Mouse (Mus musculus) CH12F3 (cell line): ENCODE results near the gene Msi2.

Experiments used
- in situ Hi-C: fragments of 300-500 bp; cut with MboI; formaldehyde crosslinking; loops from 2 replicates; pipeline ENCODE4 v1.14.3; 2020; ENCODE audit warnings: low sequenced_read_pairs

Msi2 gene

GRCm38 (mm10) chr11:88551034-88551433, 167.3 kb downstream of the Msi2 start:
- in situ Hi-C loops: no loop called here

DNA sequence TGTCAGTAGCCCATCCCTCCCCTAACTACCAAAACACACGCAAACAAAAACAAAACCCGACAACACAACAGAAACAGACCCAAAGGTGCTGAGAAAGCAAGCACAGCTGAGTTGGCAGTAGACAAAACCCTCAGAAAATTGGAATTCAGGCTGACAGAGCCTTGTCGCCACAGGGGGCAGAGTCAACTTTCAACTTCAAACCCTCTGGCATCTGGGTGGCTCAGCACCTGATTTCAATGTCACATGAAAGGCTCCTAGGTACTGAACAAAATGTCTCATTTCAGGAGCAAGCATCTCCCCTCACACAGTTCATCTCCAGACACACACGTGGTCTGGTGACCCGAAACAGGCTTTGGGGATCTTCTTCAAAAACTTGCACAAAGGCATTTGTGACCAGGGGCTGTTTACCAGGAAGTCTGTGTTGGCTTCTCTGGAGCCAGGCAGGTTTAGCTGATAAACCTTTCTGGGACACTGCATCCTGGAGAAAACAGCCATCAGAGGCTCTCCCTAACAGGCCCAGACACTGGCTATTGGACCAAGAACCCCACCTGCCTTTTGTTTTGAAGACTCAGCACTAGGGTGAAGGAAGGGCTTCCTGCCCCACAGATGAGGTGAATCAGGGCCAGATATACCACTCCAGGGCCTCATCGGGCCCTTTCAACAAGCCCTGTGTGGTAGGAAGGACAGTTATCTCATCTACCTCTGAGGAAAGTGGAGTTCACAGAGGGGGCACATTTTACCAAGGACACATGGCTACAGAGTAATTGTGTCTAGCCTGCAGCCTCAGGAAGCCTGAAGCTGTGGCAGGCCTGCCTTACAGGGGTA, 168.0 kb downstream of the Msi2 start:
- in situ Hi-C loops: no loop called here

DNA sequence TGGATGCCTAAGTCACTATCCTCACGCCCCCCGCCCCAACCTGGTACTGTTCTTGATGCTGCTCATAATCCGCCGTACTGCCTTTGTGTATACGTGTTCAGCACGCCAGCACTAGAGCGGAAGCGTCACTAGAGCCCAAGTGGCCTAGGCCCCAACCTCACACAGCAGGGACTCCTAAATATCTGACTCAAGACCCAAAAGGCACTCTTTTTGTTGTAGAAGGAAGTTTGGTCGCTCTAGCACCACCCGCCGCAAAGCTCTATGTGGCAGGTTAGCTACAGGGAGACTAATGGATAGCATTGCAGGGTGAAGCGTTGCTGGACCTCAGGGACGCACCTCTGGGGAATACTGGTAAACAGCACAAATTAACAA, 168.8 kb downstream of the Msi2 start:
- in situ Hi-C loops: no loop called here

DNA sequence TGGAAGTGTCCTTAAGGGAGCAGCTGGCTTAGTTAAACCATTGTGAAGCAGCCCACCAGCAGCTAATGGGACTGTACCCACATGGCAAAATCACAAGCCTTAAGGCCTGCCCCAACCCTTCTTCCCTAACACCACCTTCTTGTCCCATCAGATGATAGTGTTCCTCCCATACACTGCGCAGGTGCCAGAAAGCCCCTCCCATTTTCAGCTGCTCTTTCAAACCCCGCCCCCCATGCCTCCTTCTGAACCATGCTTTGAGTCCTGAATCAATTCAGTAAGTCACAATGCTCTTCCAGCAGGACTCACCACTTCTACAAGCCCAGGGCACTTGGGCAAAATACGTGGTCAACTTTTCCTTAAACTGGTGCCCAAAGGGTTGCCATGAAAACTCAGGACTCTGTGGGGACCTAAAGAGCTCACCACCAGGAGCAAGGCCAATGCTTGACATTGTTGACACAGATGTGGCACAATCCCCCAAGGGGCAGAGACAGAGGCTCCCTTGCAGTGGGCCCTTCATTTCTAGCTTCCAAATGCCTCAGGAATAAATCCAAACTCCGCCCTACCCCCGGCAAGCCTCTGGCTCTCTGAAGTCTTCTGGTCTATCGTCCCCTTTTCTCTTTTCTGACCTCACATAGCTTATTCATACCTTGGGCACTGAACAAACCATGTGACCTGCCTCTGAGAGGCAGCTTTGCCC, 169.3 kb downstream of the Msi2 start:
- in situ Hi-C loops: no loop called here

- in situ Hi-C loops: no loop called here
Observed at GRCm38 (mm10) chr11:88548423-88548822, 169.9 kb downstream of the Msi2 start.

- in situ Hi-C loops: no loop called here
Observed at GRCm38 (mm10) chr11:88543771-88544170, 174.5 kb downstream of the Msi2 start.

GRCm38 (mm10) chr11:88542817-88543216, 175.5 kb downstream of the Msi2 start:
- in situ Hi-C loops: no loop called here

DNA sequence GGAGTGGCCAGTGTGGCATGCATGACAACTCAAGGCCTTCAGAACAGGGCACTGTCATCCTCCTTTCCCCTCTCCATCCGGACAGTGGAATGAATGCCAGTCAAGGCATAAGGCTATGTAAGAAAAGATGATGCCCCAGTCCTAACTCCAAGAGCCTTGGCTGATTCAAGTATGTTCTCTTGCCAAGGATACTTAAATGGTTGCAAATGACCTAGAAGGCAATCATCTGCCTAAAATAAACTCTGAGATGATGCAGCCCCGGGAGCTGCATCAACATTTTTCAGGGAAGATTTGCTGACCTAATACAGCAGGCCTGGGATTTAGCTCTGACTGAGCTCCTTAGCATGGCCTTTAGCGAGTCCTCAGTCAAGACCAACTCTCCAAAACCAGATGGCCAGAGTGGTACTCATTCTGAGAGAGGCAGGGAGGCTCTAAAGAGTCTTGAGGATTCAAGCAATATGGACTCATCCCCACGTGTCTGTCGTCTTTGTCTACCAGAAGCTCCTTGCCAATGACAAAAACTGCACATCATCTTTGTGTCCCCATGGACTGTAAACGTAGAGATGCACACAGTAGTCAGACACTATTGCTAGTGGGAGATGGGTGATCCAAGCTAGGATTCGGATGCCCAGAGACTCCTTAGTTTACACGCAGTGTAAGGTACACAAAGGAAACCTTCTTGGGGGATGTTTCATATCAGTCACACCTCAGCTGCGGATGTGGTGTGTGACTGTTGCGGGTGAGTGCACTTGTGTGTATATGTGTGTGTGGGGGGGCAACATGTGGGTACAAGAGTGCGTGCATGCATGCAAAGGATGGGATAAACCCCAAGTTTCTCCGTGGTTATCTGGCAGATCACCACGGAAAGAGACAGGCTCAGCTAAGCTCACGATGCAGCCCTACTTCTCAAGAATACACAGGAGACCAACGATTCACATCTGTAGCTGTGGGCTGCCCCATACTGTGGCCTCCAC, 176.4 kb downstream of the Msi2 start:
- in situ Hi-C loops: no loop called here

GRCm38 (mm10) chr11:88539637-88540478, 178.5 kb downstream of the Msi2 start:
- in situ Hi-C loops: no loop called here

GRCm38 (mm10) chr11:88538710-88539340, 179.5 kb downstream of the Msi2 start:
- in situ Hi-C loops: no loop called here

DNA sequence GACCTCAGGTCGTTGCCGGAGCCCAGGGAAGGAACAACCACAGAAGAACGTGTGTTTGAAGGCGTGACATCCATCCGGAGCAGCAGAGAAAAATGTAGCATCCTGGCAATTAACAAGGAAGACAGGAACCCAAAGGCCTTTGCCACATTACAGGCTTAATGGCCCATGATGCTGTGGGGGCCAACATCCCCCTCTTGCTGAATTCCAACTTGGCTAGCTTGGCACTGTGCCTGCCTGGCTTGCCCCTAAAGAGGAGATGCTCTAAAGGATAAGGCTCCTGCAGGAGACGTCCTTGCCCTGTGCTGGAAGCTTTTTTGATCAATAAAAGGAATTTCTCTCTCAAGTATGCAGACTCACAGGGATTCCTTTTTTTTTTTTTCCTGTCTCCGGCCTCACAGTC, 181.0 kb downstream of the Msi2 start:
- in situ Hi-C loops: no loop called here

DNA sequence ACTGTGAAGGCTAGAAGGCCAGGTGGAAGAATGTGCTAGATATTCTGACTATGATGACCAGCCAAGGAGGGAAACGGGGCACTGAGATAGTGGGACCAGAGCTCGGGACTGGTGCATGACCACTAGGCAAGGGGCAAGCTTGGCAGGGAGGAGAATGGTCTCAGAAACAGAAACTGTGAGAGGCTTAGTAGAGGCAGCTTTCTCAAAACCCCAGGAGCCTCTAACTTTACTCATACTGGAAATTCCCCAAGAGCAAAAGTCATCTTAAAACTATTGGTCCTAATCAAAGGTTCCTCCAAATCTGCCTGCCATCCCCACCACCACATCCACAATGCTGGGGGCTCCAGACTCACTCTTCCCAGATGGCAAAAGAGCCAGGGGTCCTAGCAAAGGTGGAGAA, 181.5 kb downstream of the Msi2 start:
- in situ Hi-C loops: no loop called here

- in situ Hi-C loops: no loop called here
Observed at GRCm38 (mm10) chr11:88534331-88534929, 183.9 kb downstream of the Msi2 start.

GRCm38 (mm10) chr11:88532016-88532415, 186.3 kb downstream of the Msi2 start:
- in situ Hi-C loops: no loop called here

DNA sequence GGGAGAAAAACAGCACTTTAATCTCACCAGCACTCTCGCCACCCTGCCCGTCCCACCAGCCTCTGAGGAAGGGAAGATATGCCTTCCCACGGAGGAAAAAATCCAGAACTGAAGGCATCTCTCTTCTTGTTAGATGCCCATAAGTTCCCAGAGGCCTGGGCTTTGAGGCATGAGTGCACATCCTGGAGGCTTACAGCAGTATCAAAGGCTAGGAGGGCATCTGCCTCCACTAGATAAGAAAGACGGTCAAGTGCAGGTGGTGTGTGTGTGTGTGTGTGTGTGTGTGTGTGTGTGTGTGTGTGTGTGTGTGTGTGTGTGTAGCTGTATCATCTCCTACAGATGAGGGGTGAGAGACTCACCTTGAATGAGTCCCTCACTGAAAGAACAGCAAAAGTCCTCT, 188.3 kb downstream of the Msi2 start:
- in situ Hi-C loops: no loop called here

- in situ Hi-C loops: no loop called here
Observed at GRCm38 (mm10) chr11:88528522-88529101, 189.7 kb downstream of the Msi2 start.

DNA sequence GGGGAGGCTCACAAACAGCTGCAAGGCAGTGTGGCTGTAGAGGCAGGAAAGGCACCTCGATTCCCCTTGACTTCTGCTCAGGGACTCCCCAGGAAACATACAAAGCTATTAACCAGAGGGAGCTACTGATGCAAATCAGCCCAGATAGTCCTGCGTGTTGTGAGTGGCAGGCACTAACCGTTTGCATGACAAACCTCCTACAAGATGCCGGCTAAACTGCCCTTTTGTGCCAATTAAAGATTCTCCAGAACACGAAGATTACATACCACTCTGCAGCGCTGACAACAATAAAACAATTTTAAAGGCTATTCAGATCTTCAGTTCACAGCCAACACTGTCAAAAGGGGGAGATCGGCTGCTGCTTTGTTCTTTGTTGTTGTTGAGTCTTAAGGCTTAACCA, 191.6 kb downstream of the Msi2 start:
- in situ Hi-C loops: no loop called here

DNA sequence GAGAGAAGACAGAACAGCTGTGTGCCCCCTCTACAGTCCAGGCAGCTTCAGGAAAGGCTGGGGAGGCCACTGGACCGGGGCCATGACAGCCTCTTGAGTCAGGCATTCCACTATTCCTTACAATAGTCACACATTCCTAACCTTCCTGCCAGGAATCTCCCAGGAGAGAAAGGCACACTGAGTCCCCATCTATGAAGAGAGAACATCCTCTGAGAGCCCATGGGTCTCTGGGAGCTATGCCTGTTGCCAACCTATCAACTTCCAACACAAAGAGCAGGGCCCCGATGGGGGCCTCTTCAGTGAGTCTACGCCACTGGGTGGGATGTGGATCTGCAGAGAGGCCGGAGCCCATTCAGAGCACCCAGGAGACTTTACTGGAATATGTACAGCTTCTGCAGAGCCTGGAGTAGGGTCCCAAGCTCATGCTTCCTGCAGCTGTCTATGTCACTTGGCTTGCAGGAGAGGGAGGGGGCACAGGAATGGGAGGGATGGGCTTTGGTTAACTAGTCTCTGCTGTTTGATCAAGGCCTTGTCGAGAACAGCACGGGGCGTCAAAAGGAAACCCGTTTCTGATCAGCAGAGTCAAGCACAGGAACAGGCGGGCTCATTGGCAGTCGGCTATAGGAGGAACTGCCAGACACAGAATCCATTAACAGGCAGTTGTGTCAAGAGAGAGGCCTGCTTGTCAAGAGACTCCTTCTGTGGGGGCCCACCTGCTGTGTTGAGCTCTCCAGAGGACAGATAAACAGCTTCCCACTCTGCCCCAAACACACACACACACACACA, 193.3 kb downstream of the Msi2 start:
- in situ Hi-C loops: no loop called here
